In the genomic region with DNA sequence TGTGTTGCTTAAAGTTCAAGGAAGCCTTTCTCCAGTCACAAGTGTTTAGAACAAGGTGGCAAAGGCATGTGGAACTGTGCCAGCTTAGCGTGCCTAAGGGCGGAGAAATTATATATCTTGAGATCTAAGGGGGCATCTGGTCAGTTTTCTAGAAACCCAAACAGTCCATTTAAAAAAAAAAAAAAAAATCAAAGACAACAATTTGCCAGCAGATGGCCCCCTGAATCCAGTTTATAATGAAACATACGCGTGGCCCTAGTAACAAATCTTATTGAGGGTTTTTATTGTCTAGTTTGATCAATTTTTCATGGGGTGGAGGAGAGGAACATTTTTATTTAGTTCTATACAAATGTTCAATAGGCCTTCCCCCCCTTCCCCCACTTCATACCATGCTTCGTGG, we compare ENCODE assay signal across 18 mouse cellular contexts. TPM values are rescaled to one million over a fixed set of nuclear protein-coding genes. Genes with fewer than 3 reads are reported as not detected.
DNase-seq lines count a peak whose midpoint lies in the region; ATAC-seq and TF ChIP-seq lines count a peak whose summit lies in the region.
"Had no signal": no experiment of that assay in that cellular context is flagged by ENCODE, and none has a peak within 500 bp of the region (broad histone marks: within the 10 kb centered on the region; RNA-seq: fewer than 3 reads in every experiment).

No protein-coding gene starts in this region.

- H3K36me3 ChIP-seq in hindbrain, postnatal 0 days (ENCODE audit: insufficient read depth, low read length), result no peaks in the 10 kb centered on the region
- no peaks in the 10 kb centered on the region for H3K36me3 ChIP-seq in hindbrain, embryonic 13.5 days
- H3K36me3 ChIP-seq: limb, embryonic 10.5 days; neural tube, embryonic 15.5 days had no signal

- ATAC-seq in hindbrain, postnatal 0 days, result no peak
- no peak for ATAC-seq in hindbrain, embryonic 13.5 days (ENCODE audit: low FRiP score)
- ATAC-seq in granulocyte monocyte progenitor cell, adult 5-6 weeks (replicated peaks; ENCODE audit: poor library complexity, severe bottlenecking), result no peak
- ATAC-seq: hindbrain, embryonic 16.5 days had no signal

- no peaks in the 10 kb centered on the region for H3K4me1 ChIP-seq in hindbrain, postnatal 0 days (ENCODE audit: insufficient read depth, low read length)
- H3K4me1 ChIP-seq in hindbrain, embryonic 13.5 days (replicated peaks), result no peaks in the 10 kb centered on the region
- no peaks in the 10 kb centered on the region for H3K4me1 ChIP-seq in lung, adult 2 months (ENCODE audit: control insufficient read depth, insufficient read depth, low read length)
- H3K4me1 ChIP-seq: limb, embryonic 10.5 days; megakaryocyte, embryonic 14.5 days; neural tube, embryonic 15.5 days had no signal

- peak; percentile 18 to 20 for DNase-seq in cerebellum, postnatal 14 days
- no peak for DNase-seq in cerebellum, adult 18-20 months
- peak; percentile 66 for DNase-seq in hindbrain, postnatal 0 days (ENCODE audit: low spot score)
- peak; percentile 5 for DNase-seq in lung, postnatal 10 days
- DNase-seq in lung, adult 2 months, result no peak
- DNase-seq in brain, adult 2 months (ENCODE audit: low read depth, low spot score), result peak; percentile 15
- DNase-seq: adrenal gland, postnatal 36 days; heart, postnatal 14 days; kidney, adult 9 months; thymus, postnatal 4 days had no signal

- no peak overlapping the region for H3K4me2 ChIP-seq in hindbrain, postnatal 0 days (ENCODE audit: low read depth, low read length)
- no peak overlapping the region for H3K4me2 ChIP-seq in hindbrain, embryonic 13.5 days
- H3K4me2 ChIP-seq: liver, embryonic 11.5 days; neural tube, embryonic 15.5 days had no signal

- H3K27me3 ChIP-seq in hindbrain, postnatal 0 days (ENCODE audit: insufficient read depth, low read length), result no peaks in the 10 kb centered on the region
- H3K27me3 ChIP-seq in hindbrain, embryonic 13.5 days, result no peaks in the 10 kb centered on the region
- H3K27me3 ChIP-seq: neural tube, embryonic 15.5 days had no signal

- no peak overlapping the region for H3K27ac ChIP-seq in hindbrain, postnatal 0 days
- H3K27ac ChIP-seq in hindbrain, embryonic 13.5 days, result no peak overlapping the region
- H3K27ac ChIP-seq: limb, embryonic 10.5 days; neural tube, embryonic 15.5 days had no signal

- no peak overlapping the region for H3K9ac ChIP-seq in hindbrain, postnatal 0 days (replicated peaks; ENCODE audit: low read length)
- H3K9ac ChIP-seq in hindbrain, embryonic 13.5 days, result no peak overlapping the region
- H3K9ac ChIP-seq: neural tube, embryonic 15.5 days had no signal

- H3K9me3 ChIP-seq in hindbrain, postnatal 0 days (ENCODE audit: low read length), result no peaks in the 10 kb centered on the region
- H3K9me3 ChIP-seq in hindbrain, embryonic 13.5 days, result no peaks in the 10 kb centered on the region
- H3K9me3 ChIP-seq: limb, embryonic 10.5 days; neural tube, embryonic 15.5 days had no signal

- TF ChIP-seq POLR2A in lung, adult 2 months (IDR thresholded peaks at IDR 0.05; ENCODE audit: borderline replicate concordance, extremely low read depth, low read depth, low read length), result no peak

- WGBS in hindbrain, postnatal 0 days, result 45% methylated on average over 5 of the region's 5 CpGs
- 63% methylated on average over 5 of the region's 5 CpGs for WGBS in hindbrain, embryonic 13.5 days
- 44% methylated on average over 5 of the region's 5 CpGs for WGBS in lung, adult 2 months

- TF ChIP-seq CTCF in hindbrain, postnatal 0 days (IDR thresholded peaks at IDR 0.05; ENCODE audit: low read depth), result peak; percentile 52
- no peak for TF ChIP-seq CTCF in lung, adult 2 months (IDR thresholded peaks at IDR 0.05; ENCODE audit: insufficient read depth, low read length)

- H3K4me3 ChIP-seq in hindbrain, postnatal 0 days (ENCODE audit: low read length), result no peak overlapping the region
- no peak overlapping the region for H3K4me3 ChIP-seq in hindbrain, embryonic 13.5 days
- no peak overlapping the region for H3K4me3 ChIP-seq in lung, adult 2 months (replicated peaks; ENCODE audit: extremely low read depth, low read depth, low read length)
- H3K4me3 ChIP-seq: limb, embryonic 10.5 days; megakaryocyte, embryonic 14.5 days; myocyte; neural tube, embryonic 15.5 days had no signal

RNA-seq across cellular contexts. Expression of gene Nsun7, which starts 6.5 kb away (rescaled TPM):
- total RNA-seq in hindbrain, postnatal 0 days (2014; rRNA removed), result 2.3 and 3.7 TPM in 2 replicates
- 3.0 and 3.5 TPM in 2 replicates for polyA plus RNA-seq in hindbrain, postnatal 0 days (2015; fragmentation: Nextera tagmentation; extraction: Ambion mirVana)
- polyA plus RNA-seq in hindbrain, embryonic 13.5 days (2015; fragmentation: Nextera tagmentation; extraction: Ambion mirVana), result 2.4 and 2.5 TPM in 2 replicates
- polyA plus RNA-seq in lung, adult 2 months (2012; rRNA removed), result 1.3 and 1.5 TPM in 2 replicates
- not detected in 2 replicates for total RNA-seq in granulocyte monocyte progenitor cell, adult 5-6 weeks (2014; fragmentation: Nextera tagmentation)
- total RNA-seq in granulocyte monocyte progenitor cell, adult 5-6 weeks (2017), result not detected in 2 replicates
- polyA plus RNA-seq: liver, embryonic 11.5 days; myocyte had no signal

Comparison
In these comparisons a context has a peak if more than half of its experiments do, and no peak if none do; other contexts are left out.
1. DNase-seq: peak in cerebellum, postnatal 14 days (2 of 2), hindbrain, postnatal 0 days (single experiment), lung, postnatal 10 days (single experiment) and brain, adult 2 months (single experiment); none in cerebellum, adult 18-20 months (0 of 2) and lung, adult 2 months (single experiment).